Mouse (Mus musculus) heart, embryonic 14.5 days (tissue): ENCODE results near the gene Nucb2. TPM values are rescaled to one million over a fixed set of nuclear protein-coding genes. Genes with fewer than 3 reads are reported as not detected.

Experiments
- ATAC-seq: fragments of 200-750 bp; cut with Nextera tagmentation; 2 replicates; pipeline ENCODE4 v1.8.0; 2017; ENCODE audit warnings: low read depth, moderate TSS enrichment; ENCODE audit not compliant: insufficient number of reproducible peaks, insufficient read depth, low FRiP score
- H3K27ac ChIP-seq, 2 experiments: fragments of 200-500 bp in 1 of 2; fragments of 300-500 bp in 1 of 2; sonication (generic) in 1 of 2; replicated peaks in 1 of 2; 2 replicates each; pipeline ENCODE4 v1.5.1; 2012 to 2014; ENCODE audit warnings: low read depth in 2 of 2, low read length in 2 of 2, control low read depth in 1 of 2, mild to moderate bottlenecking in 1 of 2, mixed read lengths in 1 of 2; ENCODE audit not compliant: control insufficient read depth in 1 of 2, insufficient read depth in 1 of 2
- H3K27me3 ChIP-seq: fragments of 300-500 bp; sonication (generic); 2 replicates; pipeline ENCODE4 v1.6.1; 2014; ENCODE audit warnings: mild to moderate bottlenecking, low read length, control low read depth; ENCODE audit not compliant: control insufficient read depth, insufficient read depth
- H3K36me3 ChIP-seq: fragments of 300-500 bp; sonication (generic); 2 replicates; pipeline ENCODE4 v1.6.1; 2014; ENCODE audit warnings: mild to moderate bottlenecking, control low read depth, low read length, mixed read lengths; ENCODE audit not compliant: control insufficient read depth, insufficient read depth
- H3K4me1 ChIP-seq, 2 experiments: fragments of 200-500 bp in 1 of 2; fragments of 300-500 bp in 1 of 2; sonication (generic) in 1 of 2; 2 replicates each; pipeline ENCODE4 v1.6.1; 2012 to 2014; ENCODE audit warnings: low read length in 2 of 2, control low read depth in 1 of 2, mixed read lengths in 1 of 2; ENCODE audit not compliant: control insufficient read depth in 2 of 2, insufficient read depth in 2 of 2
- H3K4me2 ChIP-seq: fragments of 300-500 bp; sonication (generic); 2 replicates; pipeline ENCODE4 v1.6.1; 2014; ENCODE audit warnings: mild to moderate bottlenecking, low read length
- H3K4me3 ChIP-seq, 2 experiments: fragments of 200-500 bp in 1 of 2; fragments of 300-500 bp in 1 of 2; sonication (generic) in 1 of 2; 2 replicates each; pipeline ENCODE4 v1.5.1; 2012 to 2014; ENCODE audit warnings: low read length in 2 of 2, mild to moderate bottlenecking in 2 of 2, control low read depth in 1 of 2, low read depth in 1 of 2, moderate library complexity in 1 of 2; ENCODE audit not compliant: control insufficient read depth in 1 of 2, insufficient read depth in 1 of 2
- H3K9ac ChIP-seq: fragments of 300-500 bp; sonication (generic); 2 replicates; pipeline ENCODE4 v1.6.1; 2014; ENCODE audit warnings: mild to moderate bottlenecking, low read length
- H3K9me3 ChIP-seq: fragments of 300-500 bp; sonication (generic); 2 replicates; pipeline ENCODE4 v1.6.1; 2016; ENCODE audit warnings: low read length, control low read depth; ENCODE audit not compliant: control insufficient read depth
- WGBS: fragments of 180-500 bp; shearing (Covaris S2); extraction: QIAGEN DNeasy Blood & Tissue Kit; methylation state at CpG from one replicate; pipeline ENCODE4 v1.1.7; 2014; 5-methylcytosine and 5-hydroxymethylcytosine counted together
- polyA plus RNA-seq: library from polyadenylated mRNA; unstranded; fragments of >200 nt; fragmentation: Nextera tagmentation; extraction: Ambion mirVana; gene quantifications from 2 replicates; pipeline ENCODE4 v1.2.1, GENCODE M21; 2014

Nucb2 gene
- polyA plus RNA-seq, 1 experiment from 2014 or later: 7.2 TPM

- no peak overlapping the region for H3K9ac ChIP-seq
Measured at GRCm38 (mm10) chr7:116519805-116520204, 15.6 kb downstream of the Nucb2 start.

GRCm38 (mm10) chr7:116524577-116524976, 20.4 kb downstream of the Nucb2 start:
- H3K27ac ChIP-seq: no peak overlapping the region
- H3K4me1 ChIP-seq: no peaks in the 10 kb centered on the region
- no peak overlapping the region for H3K4me2 ChIP-seq
- no peak overlapping the region for H3K9ac ChIP-seq
- H3K9me3 ChIP-seq: peaks cover 4% of the 10 kb centered on the region; the same call in 1 of the 2 replicates
- no peak overlapping the region for H3K4me3 ChIP-seq
- H3K36me3 ChIP-seq: peaks cover 55% of the 10 kb centered on the region
- no peaks in the 10 kb centered on the region for H3K27me3 ChIP-seq
- ATAC-seq: no peak
- 55% methylated on average over 2 of the region's 2 CpGs for WGBS

More at GRCm38 (mm10) chr7:116519805-116520204, 15.6 kb downstream of the Nucb2 start:
- ATAC-seq: no peak
- H3K9me3 ChIP-seq: peaks cover 4% of the 10 kb centered on the region; the same call in 1 of the 2 replicates
- H3K27me3 ChIP-seq: no peaks in the 10 kb centered on the region
- H3K4me2 ChIP-seq: no peak overlapping the region
- WGBS: 64% methylated on average over 3 of the region's 3 CpGs
- H3K36me3 ChIP-seq: peaks cover 23% of the 10 kb centered on the region
- H3K4me1 ChIP-seq: peaks cover 7 to 11% of the 10 kb centered on the region in 2 experiments
- H3K27ac ChIP-seq: no peak overlapping the region
- no peak overlapping the region for H3K4me3 ChIP-seq

GRCm38 (mm10) chr7:116529793-116530192, 25.6 kb downstream of the Nucb2 start:
- H3K4me1 ChIP-seq: no peaks in the 10 kb centered on the region
- no peak overlapping the region for H3K4me2 ChIP-seq
- no peak overlapping the region for H3K9ac ChIP-seq
- WGBS: 62% methylated on average over 4 of the region's 4 CpGs
- peaks cover 50% of the 10 kb centered on the region for H3K36me3 ChIP-seq
- H3K27ac ChIP-seq: no peak overlapping the region
- H3K27me3 ChIP-seq: no peaks in the 10 kb centered on the region
- no peaks in the 10 kb centered on the region for H3K9me3 ChIP-seq
- no peak for ATAC-seq
- H3K4me3 ChIP-seq: no peak overlapping the region

- Histone ChIP-seq H3K27me3 (no peaks in the 10 kb centered on the region), H3K4me1 (no peaks in the 10 kb centered on the region), H3K27ac (no peak overlapping the region), H3K4me3 (no peak overlapping the region), H3K9me3 (no peaks in the 10 kb centered on the region), H3K4me2 (no peak overlapping the region), H3K9ac (no peak overlapping the region), H3K36me3 (peaks cover 46% of the 10 kb centered on the region)
- WGBS: 81% methylated on average over 5 of the region's 5 CpGs
- no peak for ATAC-seq
Measured at GRCm38 (mm10) chr7:116530470-116530869, 26.3 kb downstream of the Nucb2 start.

- no peaks in the 10 kb centered on the region for H3K27me3 ChIP-seq
- H3K4me1 ChIP-seq: no peaks in the 10 kb centered on the region
- H3K9me3 ChIP-seq: no peaks in the 10 kb centered on the region
- WGBS: 71% methylated on average over 4 of the region's 4 CpGs
- H3K4me3 ChIP-seq: no peak overlapping the region
- no peak overlapping the region for H3K27ac ChIP-seq
- peak; percentile 66; the same call in 1 of the 2 replicates for ATAC-seq
- no peak overlapping the region for H3K9ac ChIP-seq
- no peak overlapping the region for H3K4me2 ChIP-seq
- H3K36me3 ChIP-seq: peaks cover 41% of the 10 kb centered on the region
Measured at GRCm38 (mm10) chr7:116531311-116531710, 27.1 kb downstream of the Nucb2 start.

- H3K27ac ChIP-seq: no peak overlapping the region
- H3K4me3 ChIP-seq: no peak overlapping the region
- no peaks in the 10 kb centered on the region for H3K36me3 ChIP-seq
- no peaks in the 10 kb centered on the region for H3K4me1 ChIP-seq
- no peak for ATAC-seq
- H3K4me2 ChIP-seq: no peak overlapping the region
- no peaks in the 10 kb centered on the region for H3K9me3 ChIP-seq
- H3K9ac ChIP-seq: no peak overlapping the region
- no peaks in the 10 kb centered on the region for H3K27me3 ChIP-seq
Measured at GRCm38 (mm10) chr7:116556834-116557233, 52.7 kb downstream of the Nucb2 start.

- H3K4me3 ChIP-seq: no peak overlapping the region
- no peaks in the 10 kb centered on the region for H3K9me3 ChIP-seq
- no peaks in the 10 kb centered on the region for H3K36me3 ChIP-seq
- ATAC-seq: no peak
- H3K4me1 ChIP-seq: no peaks in the 10 kb centered on the region
- H3K9ac ChIP-seq: no peak overlapping the region
- no peak overlapping the region for H3K4me2 ChIP-seq
- H3K27ac ChIP-seq: no peak overlapping the region
- H3K27me3 ChIP-seq: no peaks in the 10 kb centered on the region
Measured at GRCm38 (mm10) chr7:116574551-116574950, 70.4 kb downstream of the Nucb2 start.
